Mouse (Mus musculus) retina, embryonic 14.5 days (tissue): ENCODE results near the gene Ncaph2.

Experiments used
- DNase-seq: peaks from one replicate; pipeline ENCODE4 v3.0.0-alpha.2; 2015; ENCODE audit warnings: low spot score

The Ncaph2 gene

GRCm38 (mm10) chr15:89379429-89379828 is 23.9 kb downstream of the Ncaph2 start:
- no peak for DNase-seq

GRCm38 (mm10) chr15:89384617-89385016 is 29.1 kb downstream of the Ncaph2 start, which contains the start of gene Klhdc7b:
TSS of gene Klhdc7b (plus strand) at chr15:89384917.
- DNase-seq: no peak

GRCm38 (mm10) chr15:89387127-89387526 is 31.6 kb downstream of the Ncaph2 start:
- no peak for DNase-seq

- DNase-seq: no peak
Observed at GRCm38 (mm10) chr15:89390081-89390480, 34.6 kb downstream of the Ncaph2 start.

GRCm38 (mm10) chr15:89396883-89397282 is 41.4 kb downstream of the Ncaph2 start:
- DNase-seq: no peak

GRCm38 (mm10) chr15:89398146-89398545 is 42.6 kb downstream of the Ncaph2 start:
- DNase-seq: peak; percentile 68

- DNase-seq: no peak
Observed at GRCm38 (mm10) chr15:89399716-89400115, 44.2 kb downstream of the Ncaph2 start.

GRCm38 (mm10) chr15:89402471-89402870 is 47.0 kb downstream of the Ncaph2 start:
- no peak for DNase-seq

GRCm38 (mm10) chr15:89404831-89405623 is 49.5 kb downstream of the Ncaph2 start:
- no peak for DNase-seq

- DNase-seq: no peak
Observed at GRCm38 (mm10) chr15:89406691-89407090, 51.2 kb downstream of the Ncaph2 start.

- no peak for DNase-seq
Observed at GRCm38 (mm10) chr15:89410118-89410517, 54.6 kb downstream of the Ncaph2 start, which contains the start of gene Syce3. TSS of gene Syce3 (minus strand) at chr15:89410503.

GRCm38 (mm10) chr15:89415282-89415681 is 59.8 kb downstream of the Ncaph2 start:
- DNase-seq: no peak

- no peak for DNase-seq
Observed at GRCm38 (mm10) chr15:89421938-89422337, 66.4 kb downstream of the Ncaph2 start.
